Mouse (Mus musculus): Measurements from ENCODE around the gene Cdkl3.

GRCm38 (mm10) chr11:52086204-52086864, 82.3 kb downstream of the Cdkl3 start:
- TF ChIP-seq POLR2A (IDR thresholded peaks at IDR 0.05; ENCODE audit: insufficient read length, low read depth) (no peak), E2F4 (IDR thresholded peaks at IDR 0.05; ENCODE audit: insufficient read depth) (no peak), CEBPB (IDR thresholded peaks at IDR 0.05; ENCODE audit: insufficient read depth, poor library complexity, severe bottlenecking) (no peak), POLR2AphosphoS2 (IDR thresholded peaks at IDR 0.05; ENCODE audit: insufficient read length, low read depth) (no peak), TCF12 (IDR thresholded peaks at IDR 0.05; ENCODE audit: insufficient read depth, poor library complexity, severe bottlenecking) (no peak)
